Mouse (Mus musculus): ENCODE results near the gene Ttll3.

Gene Ttll3

GRCm38 (mm10) chr6:113464040-113464439 lies 75.0 kb downstream of the Ttll3 start:
- DNase-seq (ENCODE audit: low spot score) = no peak
